Mouse (Mus musculus): ENCODE data around the gene Cbx5. TPM values are rescaled to one million over a fixed set of nuclear protein-coding genes. Genes with fewer than 3 reads are reported as not detected.

Cbx5 gene
- 20.5 TPM for total RNA-seq (2023)

DNA sequence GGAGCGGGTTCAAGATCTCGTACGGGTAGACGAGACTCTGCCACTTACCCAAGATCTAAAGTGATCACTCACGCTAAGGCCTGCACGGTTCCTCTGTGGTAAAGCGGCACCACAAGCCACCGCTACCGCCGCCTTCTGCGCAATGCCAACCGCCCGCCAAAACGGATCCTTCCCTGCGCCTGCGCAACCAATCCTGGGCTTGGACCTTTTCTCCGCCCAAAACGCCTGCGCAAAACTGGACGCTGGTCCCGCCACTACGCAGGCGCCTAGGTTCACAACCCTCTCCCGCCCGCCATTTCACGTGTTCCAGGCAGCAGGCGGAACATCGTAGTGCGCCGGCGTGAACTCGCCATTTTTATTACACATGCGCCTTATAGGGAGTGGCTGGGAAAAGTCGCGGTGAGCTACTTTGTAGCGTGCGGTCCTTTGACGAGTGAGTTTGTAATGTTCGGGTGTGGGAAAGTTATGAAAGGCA is at the start of gene Cbx5:
Gene Cbx5, minus strand, starts transcription at position 132 of the 475 bp plus-strand sequence.

DNA sequence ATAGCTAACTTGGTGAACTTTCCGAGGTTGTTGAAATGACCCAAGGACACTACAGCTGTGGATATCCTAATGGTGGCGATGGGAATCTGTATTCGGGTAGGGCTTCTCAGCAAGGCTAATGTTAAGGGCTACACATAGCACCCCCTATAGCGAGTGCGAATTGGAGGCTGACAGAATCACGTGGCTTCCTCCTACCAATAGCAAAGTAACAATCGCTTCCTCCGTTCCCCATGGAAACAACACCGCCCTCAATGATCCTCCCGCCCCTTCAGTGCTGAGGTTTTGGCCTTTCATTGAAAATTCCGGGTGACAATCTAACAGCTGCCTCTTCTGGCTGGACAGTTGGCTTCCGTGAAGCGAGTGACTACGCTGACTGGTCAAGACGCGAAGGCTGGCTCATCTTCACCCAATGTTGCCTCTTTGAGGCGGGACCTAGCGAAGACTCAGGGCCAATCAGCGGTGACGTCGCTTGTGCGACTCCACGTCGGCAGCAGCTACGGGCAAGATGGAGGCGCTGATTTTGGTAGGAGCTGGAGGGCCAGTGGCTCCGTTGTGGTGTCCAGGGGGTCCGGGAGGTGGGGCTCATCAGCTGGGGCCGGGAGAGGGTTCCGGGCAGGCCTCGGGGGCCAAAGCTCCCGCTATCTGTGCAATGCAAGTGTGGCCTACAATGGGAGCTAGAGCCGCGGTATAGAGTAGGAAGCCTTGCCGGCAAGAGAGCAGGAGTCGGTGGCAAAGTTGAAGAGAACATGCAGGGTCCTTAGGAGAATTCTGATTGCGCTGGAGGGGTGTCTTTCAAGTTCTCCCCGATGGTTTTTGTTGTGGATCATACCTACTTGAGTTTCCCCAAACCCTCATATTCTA is 33.0 kb upstream of the Cbx5 start, which contains the start of gene Copz1:
Gene Copz1, plus strand, starts transcription at position 296 of the 861 bp plus-strand sequence.

DNA sequence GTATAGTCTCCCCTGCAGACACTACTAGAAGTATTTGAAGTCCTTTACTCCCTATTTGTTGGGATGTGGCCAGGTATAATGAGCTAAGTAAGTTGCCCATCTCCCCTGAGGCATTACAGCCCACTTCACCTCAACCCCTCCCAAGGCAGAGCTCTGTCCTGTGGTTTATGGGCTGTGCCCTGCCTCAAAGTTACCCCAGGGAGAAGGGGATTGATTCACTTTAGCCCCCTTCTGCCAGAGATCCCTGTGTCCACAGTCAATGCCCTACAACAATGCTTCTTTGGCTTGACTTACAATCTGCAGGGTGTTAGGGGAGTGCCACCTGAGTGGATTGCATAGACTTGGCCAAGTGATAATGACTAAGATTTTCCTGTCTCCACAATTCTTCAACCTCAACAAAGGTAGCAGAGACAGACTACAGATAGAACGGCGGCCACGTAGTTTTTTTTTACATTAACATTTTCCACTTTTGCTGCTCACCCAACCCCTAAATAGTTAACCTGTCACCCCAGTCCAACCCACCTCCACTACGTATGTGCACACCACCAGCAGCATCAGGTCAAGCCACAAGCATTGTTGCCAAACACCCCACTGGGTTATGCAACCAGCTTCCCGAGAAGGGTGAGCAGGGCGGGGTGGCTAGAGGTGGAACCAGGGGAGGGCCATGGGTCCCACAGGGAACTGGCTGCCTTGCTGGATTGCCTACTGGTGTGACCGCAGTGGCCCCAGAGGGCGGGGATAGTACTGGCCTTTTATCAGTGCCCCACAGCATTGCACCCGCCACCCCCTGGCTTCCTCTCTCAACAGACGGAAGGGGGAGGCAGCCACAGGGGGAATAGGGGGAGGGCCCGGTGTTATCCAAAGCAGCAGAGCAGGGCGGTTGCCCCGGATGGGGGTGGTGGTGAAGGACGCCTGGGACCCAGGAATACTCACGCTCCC is 18.4 kb upstream of the Cbx5 start, which contains the start of gene Nfe2:
Gene Nfe2, minus strand, starts transcription at position 614 of the 939 bp plus-strand sequence.

DNA sequence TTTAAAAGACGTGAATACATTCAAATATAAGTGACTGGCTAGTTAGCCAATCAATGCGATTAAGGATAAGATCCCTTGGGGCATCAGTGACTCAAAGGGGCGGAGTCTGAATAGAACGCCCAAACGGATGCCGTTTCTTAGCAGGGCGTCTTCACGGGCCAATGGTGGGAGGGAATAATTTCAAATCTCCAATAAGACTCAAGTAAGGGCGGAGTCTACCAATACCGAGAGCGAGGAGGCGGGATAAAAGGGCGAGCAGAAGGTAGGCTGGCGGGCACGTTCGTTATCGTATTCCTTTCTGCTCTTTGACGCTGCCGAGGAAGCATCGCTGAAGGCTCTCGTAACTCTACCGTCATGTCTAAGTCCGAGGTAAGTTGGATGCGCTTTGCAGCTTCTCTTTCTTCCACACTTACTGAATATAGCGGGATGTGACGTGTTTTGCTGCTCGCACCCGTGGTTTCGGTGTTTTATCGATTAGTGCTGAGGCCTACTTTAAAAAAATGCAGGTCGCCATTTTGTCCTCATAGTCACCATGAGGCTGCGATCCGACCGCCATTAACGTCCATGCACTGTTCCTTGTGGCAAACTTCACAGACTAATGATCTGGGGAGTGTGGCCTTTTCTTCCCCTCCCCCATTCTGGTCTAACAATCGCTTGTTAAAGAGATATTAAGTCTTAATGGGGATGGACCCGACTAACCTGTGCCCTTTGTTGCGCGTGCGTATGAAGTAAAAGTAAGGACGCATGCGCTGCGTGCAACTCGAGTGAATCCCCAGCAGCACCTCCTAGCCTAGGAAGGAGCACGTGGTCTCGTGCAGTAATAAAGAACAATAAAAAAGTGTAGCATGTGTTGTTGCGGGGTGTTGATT is 778 bp upstream of the Cbx5 start, which contains the start of gene Hnrnpa1:
Gene Hnrnpa1, plus strand, starts transcription at position 273 of the 869 bp plus-strand sequence.

DNA sequence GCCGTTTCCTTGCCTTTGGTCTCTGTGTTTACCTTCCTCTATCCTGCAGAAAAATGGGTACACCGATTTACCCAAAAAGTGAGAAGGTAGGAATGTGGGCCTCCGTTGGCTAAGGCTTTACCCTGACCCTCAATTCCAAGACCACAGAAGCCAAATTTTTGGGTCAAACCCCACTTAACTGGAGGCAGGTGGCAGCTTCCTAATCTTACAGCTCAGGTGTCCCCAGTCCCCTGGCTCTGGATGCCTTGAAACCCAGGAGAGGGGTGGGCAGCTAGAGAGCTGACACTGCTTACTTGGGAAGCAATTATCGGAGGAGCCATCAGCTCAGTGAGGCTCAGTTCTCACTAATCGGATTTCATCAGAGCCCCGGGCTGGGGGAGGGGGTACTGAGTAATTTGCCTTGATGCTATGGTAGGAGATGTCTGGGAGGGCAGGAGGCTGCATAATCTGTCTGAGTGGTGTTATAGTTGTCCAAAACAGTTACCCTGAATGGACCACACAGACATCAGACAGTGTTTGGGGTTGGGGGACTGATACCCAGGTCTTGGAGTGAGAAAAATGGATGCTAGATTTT is 72.5 kb downstream of the Cbx5 start, which contains the start of gene Smug1:
Gene Smug1, minus strand, starts transcription at position 51 of the 574 bp plus-strand sequence.

Other genes with a start within 250 kb of the Cbx5 start
- not detected for gene Hoxc8, start 249.2 kb downstream of the Cbx5 start, total RNA-seq (2023)
- not detected for gene Hoxc6, start 241.6 kb downstream of the Cbx5 start, total RNA-seq (2023)
- not detected for gene Hoxc4, start 220.9 kb downstream of the Cbx5 start, total RNA-seq (2023)
- 6.2 TPM for gene Smug1, start 72.7 kb downstream of the Cbx5 start, total RNA-seq (2023)
- 625 TPM for gene Hnrnpa1, start 616 bp upstream of the Cbx5 start, total RNA-seq (2023)
- gene Nfe2, start 18.6 kb upstream of the Cbx5 start, total RNA-seq (2023) = 0.31 TPM
- 80.4 TPM for gene Copz1, start 32.9 kb upstream of the Cbx5 start, total RNA-seq (2023)
- gene Gpr84, start 70.8 kb upstream of the Cbx5 start, total RNA-seq (2023) = not detected
- 1.9 TPM for gene Zfp385a, start 100.3 kb upstream of the Cbx5 start, total RNA-seq (2023)
- gene Itga5, start 126.9 kb upstream of the Cbx5 start, total RNA-seq (2023) = 1.7 TPM
- gene Gtsf1, start 190.7 kb upstream of the Cbx5 start, total RNA-seq (2023) = not detected
- not detected for gene Gtsf2, start 208.7 kb upstream of the Cbx5 start, total RNA-seq (2023)
- 139 TPM for gene Nckap1l, start 214.0 kb upstream of the Cbx5 start, total RNA-seq (2023)

Measured in CD8-positive naive resting alpha-beta T cell, adult 57 days (primary cell).